Mouse (Mus musculus) forebrain, embryonic 16.5 days (tissue): Measurements from ENCODE around the gene Polr2f. TPM values are rescaled to one million over a fixed set of nuclear protein-coding genes. Genes with fewer than 3 reads are reported as not detected.

Source experiments
- ATAC-seq: fragments of 200-750 bp; cut with Nextera tagmentation; 2 replicates; pipeline ENCODE4 v1.8.0; 2017; ENCODE audit warnings: mild to moderate bottlenecking, moderate library complexity
- H3K27ac ChIP-seq: fragments of 300-500 bp; sonication (generic); 2 replicates; pipeline ENCODE4 v1.5.1; 2014; ENCODE audit warnings: low read length, control low read depth
- H3K27me3 ChIP-seq: fragments of 300-500 bp; sonication (generic); replicated peaks from 2 replicates; pipeline ENCODE4 v1.6.1; 2014; ENCODE audit warnings: low read length; ENCODE audit not compliant: control insufficient read depth, insufficient read depth
- H3K36me3 ChIP-seq: fragments of 300-500 bp; sonication (generic); 2 replicates; pipeline ENCODE4 v1.6.1; 2014; ENCODE audit not compliant: control insufficient read depth, insufficient read depth
- H3K4me1 ChIP-seq: fragments of 300-500 bp; sonication (generic); replicated peaks from 2 replicates; pipeline ENCODE4 v1.6.1; 2014; ENCODE audit warnings: low read length; ENCODE audit not compliant: control insufficient read depth, insufficient read depth
- H3K4me2 ChIP-seq: fragments of 300-500 bp; sonication (generic); 2 replicates; pipeline ENCODE4 v1.6.1; 2014; ENCODE audit warnings: mild to moderate bottlenecking, low read length, control low read depth
- H3K4me3 ChIP-seq: fragments of 300-500 bp; sonication (generic); replicated peaks from 2 replicates; pipeline ENCODE4 v1.5.1; 2014; ENCODE audit warnings: mild to moderate bottlenecking, low read length, control low read depth
- H3K9ac ChIP-seq: fragments of 300-500 bp; sonication (generic); replicated peaks from 2 replicates; pipeline ENCODE4 v1.6.1; 2014; ENCODE audit warnings: low read depth, low read length, control low read depth
- H3K9me3 ChIP-seq: fragments of 300-500 bp; sonication (generic); 2 replicates; pipeline ENCODE4 v1.6.1; 2016; ENCODE audit warnings: low read length; ENCODE audit not compliant: control insufficient read depth
- WGBS: fragments of 180-500 bp; shearing (Covaris S2); extraction: QIAGEN DNeasy Blood & Tissue Kit; methylation state at CpG from one replicate; pipeline ENCODE4 v1.1.7; 2014; 5-methylcytosine and 5-hydroxymethylcytosine counted together
- polyA plus RNA-seq: library from polyadenylated mRNA; unstranded; fragments of >200 nt; fragmentation: Nextera tagmentation; extraction: Ambion mirVana; gene quantifications from 2 replicates; pipeline ENCODE4 v1.2.1, GENCODE M21; 2015

Polr2f gene
- polyA plus RNA-seq, 1 experiment from 2014 or later, result 256 TPM

DNA sequence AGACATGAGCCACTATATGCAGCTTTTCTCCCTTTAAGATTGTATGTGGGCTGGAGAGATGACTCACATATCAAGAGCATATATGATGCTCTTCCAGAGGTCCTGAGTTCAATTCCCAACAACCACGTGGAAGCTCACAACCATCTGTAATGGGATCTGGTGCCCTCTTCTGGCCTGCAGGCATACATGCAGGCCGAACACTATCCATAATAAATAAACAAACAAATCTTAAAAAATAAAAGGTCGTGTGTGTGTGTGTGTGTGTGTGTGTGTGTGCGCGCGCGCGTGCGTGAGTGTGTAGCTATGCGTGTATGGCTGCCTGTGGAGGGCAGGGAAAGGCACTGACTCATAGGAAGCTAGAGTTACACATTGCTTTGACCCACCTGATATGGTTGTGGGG, 1.2 kb upstream of the Polr2f start:
- H3K4me1 ChIP-seq, result peaks cover 22% of the 10 kb centered on the region
- no peaks in the 10 kb centered on the region for H3K27me3 ChIP-seq
- no peak overlapping the region for H3K27ac ChIP-seq
- 62% methylated on average over 10 of the region's 10 CpGs for WGBS
- no peak overlapping the region for H3K9ac ChIP-seq
- no peaks in the 10 kb centered on the region for H3K9me3 ChIP-seq
- no peaks in the 10 kb centered on the region for H3K36me3 ChIP-seq
- H3K4me3 ChIP-seq, result no peak overlapping the region
- no peak overlapping the region for H3K4me2 ChIP-seq
- ATAC-seq, result no peak

DNA sequence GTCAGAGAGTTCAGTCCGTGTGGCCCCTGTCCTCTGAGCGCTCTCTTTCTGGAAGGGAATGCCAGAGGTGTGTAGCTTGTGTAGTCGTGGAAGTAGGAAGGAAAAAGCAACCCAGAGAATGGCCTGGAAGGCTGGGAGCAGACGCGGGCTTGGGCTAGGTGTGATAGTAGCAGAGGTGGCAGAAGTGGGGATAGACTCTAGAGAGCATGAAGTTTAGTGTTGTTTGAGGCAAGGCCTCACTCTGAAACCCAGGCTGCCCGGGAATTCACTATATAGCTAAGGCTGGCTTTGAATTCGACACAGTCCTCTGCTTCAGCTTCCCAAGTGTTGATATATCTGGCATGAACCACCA, 733 bp downstream of the Polr2f start:
- WGBS, result under 1% methylated on average over 7 of the region's 7 CpGs
- peak overlapping the region; percentile 89 for H3K4me2 ChIP-seq
- ATAC-seq, result peak; percentile 18; the same call in 1 of the 2 replicates
- no peaks in the 10 kb centered on the region for H3K9me3 ChIP-seq
- no peak overlapping the region for H3K27ac ChIP-seq
- peak overlapping the region; percentile 83 for H3K9ac ChIP-seq
- H3K4me1 ChIP-seq, result peaks cover 22% of the 10 kb centered on the region
- peak overlapping the region; percentile 95 for H3K4me3 ChIP-seq
- peaks cover 5% of the 10 kb centered on the region for H3K36me3 ChIP-seq
- no peaks in the 10 kb centered on the region for H3K27me3 ChIP-seq

DNA sequence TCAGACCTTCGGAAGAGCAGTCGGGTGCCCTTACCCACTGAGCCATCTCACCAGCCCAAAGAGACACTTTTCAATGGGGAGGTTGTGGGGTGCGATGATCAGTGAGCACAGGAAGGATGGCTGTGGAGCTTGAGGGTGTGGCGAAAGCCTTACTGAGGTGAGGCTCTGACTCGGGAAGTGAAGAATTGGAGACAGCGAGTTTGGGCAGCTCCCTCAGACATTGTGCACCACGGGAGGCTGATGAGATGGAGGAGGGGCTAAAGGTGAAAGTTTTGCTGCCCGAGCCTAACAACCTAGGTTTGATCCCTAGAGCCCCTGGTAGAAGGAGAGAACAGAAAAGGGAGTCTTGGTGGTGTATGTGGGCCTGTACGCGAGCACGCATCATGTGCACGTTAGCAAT, 2.5 kb downstream of the Polr2f start:
- ATAC-seq, result no peak

DNA sequence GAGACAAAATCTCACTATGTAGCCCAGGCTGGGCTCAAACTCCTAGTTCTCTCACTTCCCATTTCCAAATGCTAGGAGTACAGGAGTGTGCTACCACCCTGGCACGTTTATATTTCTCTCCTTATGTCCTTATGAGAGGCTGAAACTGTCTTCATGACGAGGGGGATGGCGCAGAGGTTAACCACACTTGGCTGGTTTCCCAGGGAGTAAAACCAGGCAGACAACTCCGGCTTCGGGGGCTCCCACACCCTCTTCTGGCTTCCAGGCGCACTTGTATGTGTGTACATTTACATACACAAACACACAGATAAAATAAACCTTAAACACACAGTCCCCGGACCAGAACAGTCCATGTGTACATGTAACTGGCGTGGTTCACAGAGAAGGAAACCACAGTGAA, 3.2 kb downstream of the Polr2f start:
- Histone ChIP-seq H3K9me3 (no peaks in the 10 kb centered on the region), H3K27me3 (no peaks in the 10 kb centered on the region), H3K4me1 (peaks cover 22% of the 10 kb centered on the region), H3K27ac (no peak overlapping the region), H3K9ac (no peak overlapping the region), H3K36me3 (peaks cover 16% of the 10 kb centered on the region), H3K4me3 (no peak overlapping the region), H3K4me2 (no peak overlapping the region)
- WGBS, result 77% methylated on average over 8 of the region's 8 CpGs
- no peak for ATAC-seq

More for the DNA sequence above, 2.5 kb downstream of the Polr2f start:
- no peaks in the 10 kb centered on the region for H3K27me3 ChIP-seq
- no peak overlapping the region for H3K4me2 ChIP-seq
- WGBS, result 88% methylated on average over 12 of the region's 12 CpGs
- H3K36me3 ChIP-seq, result peaks cover 16% of the 10 kb centered on the region
- no peaks in the 10 kb centered on the region for H3K9me3 ChIP-seq
- H3K27ac ChIP-seq, result no peak overlapping the region
- no peak overlapping the region for H3K4me3 ChIP-seq
- peaks cover 22% of the 10 kb centered on the region for H3K4me1 ChIP-seq
- no peak overlapping the region for H3K9ac ChIP-seq

DNA sequence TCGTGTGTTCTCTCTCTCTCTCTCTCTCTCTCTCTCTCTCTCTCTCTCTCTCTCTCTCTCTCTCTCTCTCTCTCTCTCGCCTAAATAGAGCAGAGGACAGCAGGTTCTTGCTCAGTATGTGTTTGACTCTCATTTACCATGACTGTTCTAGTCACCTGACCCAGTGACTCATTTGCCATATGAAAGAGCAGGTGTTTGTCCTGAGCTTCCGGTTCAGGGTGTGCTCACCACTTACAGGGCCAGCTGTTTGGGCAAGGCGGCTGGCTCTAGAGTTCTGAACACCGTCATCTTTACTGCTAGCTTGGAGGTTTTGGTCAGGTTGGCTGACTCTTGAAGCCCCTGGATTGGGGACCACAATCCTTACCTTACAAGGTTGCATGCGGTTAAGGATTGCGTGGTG, 4.7 kb downstream of the Polr2f start:
- Histone ChIP-seq H3K4me1 (peaks cover 17% of the 10 kb centered on the region), H3K27ac (no peak overlapping the region), H3K9ac (no peak overlapping the region), H3K4me3 (no peak overlapping the region), H3K27me3 (no peaks in the 10 kb centered on the region), H3K4me2 (no peak overlapping the region), H3K36me3 (peaks cover 16% of the 10 kb centered on the region), H3K9me3 (no peaks in the 10 kb centered on the region)
- WGBS, result 93% methylated on average over 7 of the region's 7 CpGs
- no peak for ATAC-seq

DNA sequence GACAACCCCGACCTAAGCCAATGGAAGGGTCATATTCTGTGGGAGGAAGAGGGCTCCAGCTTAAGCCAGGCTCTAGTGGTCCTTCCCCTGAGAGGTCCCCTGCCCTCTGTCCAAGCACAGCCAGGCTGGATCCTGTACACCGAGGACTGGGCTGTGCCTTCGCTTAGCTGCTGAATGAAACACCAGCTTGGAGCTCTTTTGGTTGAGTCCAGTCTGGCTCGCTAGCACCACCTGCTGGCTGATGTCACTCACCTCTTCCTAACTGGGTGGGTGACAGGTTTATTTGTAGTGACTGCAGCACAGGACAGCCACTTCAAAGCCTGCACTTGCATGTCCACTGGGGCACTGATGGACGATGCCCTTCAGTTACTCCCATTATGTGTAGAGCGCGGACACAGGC, 7.7 kb downstream of the Polr2f start:
- H3K27me3 ChIP-seq, result no peaks in the 10 kb centered on the region
- 50% methylated on average over 7 of the region's 7 CpGs for WGBS
- H3K4me2 ChIP-seq, result no peak overlapping the region
- peak; percentile 61 for ATAC-seq
- no peak overlapping the region for H3K27ac ChIP-seq
- peaks cover 4% of the 10 kb centered on the region; the same call in 1 of the 2 replicates for H3K4me1 ChIP-seq
- H3K4me3 ChIP-seq, result no peak overlapping the region
- H3K9me3 ChIP-seq, result no peaks in the 10 kb centered on the region
- no peak overlapping the region for H3K9ac ChIP-seq
- H3K36me3 ChIP-seq, result peaks cover 16% of the 10 kb centered on the region

DNA sequence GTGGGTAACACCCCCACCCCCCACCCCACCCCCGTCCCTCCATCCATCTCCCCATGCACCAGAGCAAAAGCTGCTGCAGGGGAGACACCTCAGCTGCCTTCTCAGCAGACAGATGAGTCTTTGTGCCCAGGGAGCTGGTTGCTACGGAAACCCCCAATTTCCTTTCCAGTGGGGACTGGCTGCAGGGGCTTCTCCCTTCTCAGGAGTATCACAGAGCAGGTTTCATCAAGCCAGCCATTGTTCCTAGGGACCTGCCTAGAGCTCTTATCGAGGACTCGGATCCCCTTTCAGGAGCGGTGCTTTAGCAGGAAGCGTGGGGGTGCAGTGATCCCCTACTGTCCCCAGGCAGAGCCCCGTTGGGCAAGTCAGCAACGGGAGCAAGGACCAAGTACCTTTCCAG, 11.1 kb downstream of the Polr2f start:
- H3K36me3 ChIP-seq, result peaks cover 8% of the 10 kb centered on the region
- no peak overlapping the region for H3K4me3 ChIP-seq
- WGBS, result 19% methylated on average over 8 of the region's 8 CpGs
- H3K4me2 ChIP-seq, result no peak overlapping the region
- H3K9ac ChIP-seq, result no peak overlapping the region
- H3K4me1 ChIP-seq, result 0 out of 2 replicates have a peak, but pooled peaks cover 4% of the 10 kb centered on the region
- no peaks in the 10 kb centered on the region for H3K27me3 ChIP-seq
- ATAC-seq, result peak; percentile 41
- no peaks in the 10 kb centered on the region for H3K9me3 ChIP-seq
- peak overlapping the region; percentile 46 for H3K27ac ChIP-seq

DNA sequence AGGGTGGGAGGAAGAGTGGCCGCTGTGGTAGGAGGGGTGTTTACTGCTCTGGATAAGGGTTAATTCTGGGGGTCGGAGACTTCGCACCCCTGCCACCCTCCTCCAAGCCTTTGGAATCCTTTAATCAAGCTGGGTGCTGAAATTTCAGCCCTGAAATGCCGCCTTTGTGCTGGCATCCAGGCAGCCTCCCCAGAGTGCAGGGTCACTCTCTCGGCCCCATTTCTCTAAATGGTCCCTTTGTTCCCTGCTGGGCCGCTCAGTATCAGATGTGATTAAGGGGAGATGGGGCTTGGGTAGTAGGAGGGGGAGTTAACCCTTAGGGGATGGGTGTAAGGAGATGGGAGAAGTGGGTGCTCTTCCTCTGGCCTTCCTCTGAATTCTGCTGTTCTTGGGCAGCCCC, 11.9 kb downstream of the Polr2f start:
- WGBS, result 31% methylated on average over 6 of the region's 6 CpGs
- ATAC-seq, result no peak
- Histone ChIP-seq H3K4me1 (0 out of 2 replicates have a peak, but pooled peaks cover 4% of the 10 kb centered on the region), H3K4me2 (no peak overlapping the region), H3K27ac (no peak overlapping the region), H3K4me3 (no peak overlapping the region), H3K9ac (no peak overlapping the region), H3K36me3 (no peaks in the 10 kb centered on the region; the same call in 1 of the 2 replicates), H3K27me3 (no peaks in the 10 kb centered on the region), H3K9me3 (no peaks in the 10 kb centered on the region)

DNA sequence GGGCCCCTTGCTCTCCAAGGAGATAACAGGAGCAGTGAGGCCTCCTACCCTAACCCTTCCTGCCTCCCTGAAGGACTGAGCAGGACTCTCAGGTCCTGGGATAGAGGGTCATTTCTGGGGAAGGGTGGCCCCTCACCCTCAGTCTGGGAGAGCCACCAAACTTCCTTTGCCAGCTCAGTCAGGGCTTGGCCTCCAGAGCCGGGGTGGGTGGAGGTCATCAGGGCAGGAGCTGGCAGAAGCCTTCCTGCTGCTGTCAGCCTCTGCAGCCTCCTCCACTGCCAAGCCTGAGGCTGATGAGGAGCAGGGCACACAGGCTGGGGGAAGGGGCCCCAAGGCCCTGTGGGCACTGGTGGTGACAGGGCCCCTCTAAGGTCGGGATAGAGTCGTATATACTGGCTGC, 14.8 kb downstream of the Polr2f start:
- H3K4me2 ChIP-seq, result no peak overlapping the region
- no peaks in the 10 kb centered on the region for H3K9me3 ChIP-seq
- no peak overlapping the region for H3K4me3 ChIP-seq
- H3K27ac ChIP-seq, result no peak overlapping the region
- H3K9ac ChIP-seq, result no peak overlapping the region
- WGBS, result 41% methylated on average over 3 of the region's 3 CpGs
- no peak for ATAC-seq
- no peaks in the 10 kb centered on the region; the same call in 1 of the 2 replicates for H3K27me3 ChIP-seq
- H3K4me1 ChIP-seq, result 0 out of 2 replicates have a peak, but pooled peaks cover 4% of the 10 kb centered on the region
- no peaks in the 10 kb centered on the region for H3K36me3 ChIP-seq

DNA sequence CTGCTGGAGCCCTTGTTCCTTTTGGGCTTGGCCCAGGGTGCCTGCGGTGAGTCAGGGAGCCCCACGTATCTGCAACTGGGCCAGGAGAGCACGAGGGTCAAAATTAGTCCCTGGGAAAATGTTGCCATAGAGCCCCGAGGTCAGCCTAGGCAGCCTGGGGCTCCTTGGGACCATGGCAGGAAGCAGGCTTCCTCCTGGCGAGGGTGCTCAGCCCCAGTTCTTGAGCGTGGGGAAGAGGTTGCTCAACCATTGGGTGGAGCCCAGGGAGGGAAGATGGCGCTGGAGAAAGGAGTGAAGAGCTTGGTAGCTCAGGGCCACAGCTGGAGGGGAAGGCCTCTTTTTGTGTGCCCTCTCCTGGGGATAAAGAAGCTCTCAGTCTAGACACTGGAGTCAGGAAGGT, 21.5 kb downstream of the Polr2f start:
- peaks cover 32% of the 10 kb centered on the region for H3K27me3 ChIP-seq

More for the DNA sequence above, 21.5 kb downstream of the Polr2f start:
- H3K4me3 ChIP-seq, result no peak overlapping the region
- WGBS, result 79% methylated on average over 7 of the region's 7 CpGs
- H3K4me2 ChIP-seq, result no peak overlapping the region
- no peaks in the 10 kb centered on the region for H3K9me3 ChIP-seq
- no peak overlapping the region for H3K9ac ChIP-seq
- H3K27ac ChIP-seq, result no peak overlapping the region
- ATAC-seq, result no peak
- peaks cover 4% of the 10 kb centered on the region; the same call in 1 of the 2 replicates for H3K4me1 ChIP-seq
- no peaks in the 10 kb centered on the region for H3K36me3 ChIP-seq
